Mouse (Mus musculus): ENCODE data around the gene Zwilch. TPM values are rescaled to one million over a fixed set of nuclear protein-coding genes. Genes with fewer than 3 reads are reported as not detected.
"Not testable (repeated sequence)": the region's sequence is repeated elsewhere in the genome, so short reads cannot be mapped to it uniquely, and the experiment has no call there.

Zwilch gene
- polyA plus RNA-seq, 1 experiment from 2014 or later = 26.8 TPM

- H3K4me3 ChIP-seq (ENCODE audit: low read length) = no peak overlapping the region
- H3K4me2 ChIP-seq (replicated peaks; ENCODE audit: low read depth, low read length) = no peak overlapping the region
- WGBS = 97% methylated on average over 1 of the region's 1 CpGs
- no peaks in the 10 kb centered on the region for H3K27me3 ChIP-seq (ENCODE audit: insufficient read depth, low read length)
- H3K9me3 ChIP-seq (ENCODE audit: low read length) = no peaks in the 10 kb centered on the region
- no peak overlapping the region for H3K9ac ChIP-seq (replicated peaks; ENCODE audit: low read length)
- no peak for ATAC-seq (ENCODE audit: low FRiP score, low TSS enrichment)
- no peak overlapping the region for H3K27ac ChIP-seq (ENCODE audit: low read length)
- H3K36me3 ChIP-seq (ENCODE audit: insufficient read depth, low read length) = peaks cover 42% of the 10 kb centered on the region
- H3K4me1 ChIP-seq (ENCODE audit: insufficient read depth, low read length) = no peaks in the 10 kb centered on the region
Measured at GRCm38 (mm10) chr9:64156641-64157040, 16.3 kb downstream of the Zwilch start.

GRCm38 (mm10) chr9:64139879-64140278 is 33.0 kb downstream of the Zwilch start:
- Histone ChIP-seq H3K4me1 (ENCODE audit: insufficient read depth, low read length) (no peaks in the 10 kb centered on the region), H3K27me3 (ENCODE audit: insufficient read depth, low read length) (no peaks in the 10 kb centered on the region), H3K27ac (ENCODE audit: low read length) (no peak overlapping the region), H3K4me2 (replicated peaks; ENCODE audit: low read depth, low read length) (no peak overlapping the region), H3K9me3 (ENCODE audit: low read length) (no peaks in the 10 kb centered on the region), H3K9ac (replicated peaks; ENCODE audit: low read length) (no peak overlapping the region), H3K36me3 (ENCODE audit: insufficient read depth, low read length) (peaks cover 30% of the 10 kb centered on the region; the same call in 1 of the 2 replicates), H3K4me3 (ENCODE audit: low read length) (no peak overlapping the region)
- no peak for ATAC-seq (ENCODE audit: low FRiP score, low TSS enrichment)
- 91% methylated on average over 9 of the region's 9 CpGs for WGBS

- not testable (repeated sequence) for H3K4me2 ChIP-seq (replicated peaks; ENCODE audit: low read depth, low read length); ATAC-seq (ENCODE audit: low FRiP score, low TSS enrichment); H3K27me3 ChIP-seq (ENCODE audit: insufficient read depth, low read length); H3K9ac ChIP-seq (replicated peaks; ENCODE audit: low read length); H3K27ac ChIP-seq (ENCODE audit: low read length); H3K4me1 ChIP-seq (ENCODE audit: insufficient read depth, low read length); H3K4me3 ChIP-seq (ENCODE audit: low read length); H3K9me3 ChIP-seq (ENCODE audit: low read length)
- H3K36me3 ChIP-seq (ENCODE audit: insufficient read depth, low read length) = peaks cover 30% of the 10 kb centered on the region; the same call in 1 of the 2 replicates
- 3% methylated on average over 6 of the region's 6 CpGs for WGBS
Measured at GRCm38 (mm10) chr9:64138896-64139295, 34.0 kb downstream of the Zwilch start.

- Histone ChIP-seq H3K9ac (replicated peaks; ENCODE audit: low read length) (no peak overlapping the region), H3K9me3 (ENCODE audit: low read length) (no peaks in the 10 kb centered on the region), H3K4me3 (ENCODE audit: low read length) (no peak overlapping the region), H3K4me1 (ENCODE audit: insufficient read depth, low read length) (no peaks in the 10 kb centered on the region), H3K4me2 (replicated peaks; ENCODE audit: low read depth, low read length) (no peak overlapping the region), H3K27me3 (ENCODE audit: insufficient read depth, low read length) (no peaks in the 10 kb centered on the region), H3K36me3 (ENCODE audit: insufficient read depth, low read length) (no peaks in the 10 kb centered on the region), H3K27ac (ENCODE audit: low read length) (no peak overlapping the region)
- 82% methylated on average over 6 of the region's 6 CpGs for WGBS
- no peak for ATAC-seq (ENCODE audit: low FRiP score, low TSS enrichment)
Measured at GRCm38 (mm10) chr9:64131623-64132022, 41.3 kb downstream of the Zwilch start.

GRCm38 (mm10) chr9:64126121-64126520 is 46.8 kb downstream of the Zwilch start:
- ATAC-seq (ENCODE audit: low FRiP score, low TSS enrichment) = no peak
- Histone ChIP-seq H3K4me1 (ENCODE audit: insufficient read depth, low read length) (peaks cover 7% of the 10 kb centered on the region; the same call in 1 of the 2 replicates), H3K36me3 (ENCODE audit: insufficient read depth, low read length) (no peaks in the 10 kb centered on the region), H3K27me3 (ENCODE audit: insufficient read depth, low read length) (no peaks in the 10 kb centered on the region), H3K4me2 (replicated peaks; ENCODE audit: low read depth, low read length) (0 out of 2 replicates have a peak overlapping the region, but pooled peaks have one; percentile 2), H3K27ac (ENCODE audit: low read length) (no peak overlapping the region), H3K4me3 (ENCODE audit: low read length) (no peak overlapping the region), H3K9ac (replicated peaks; ENCODE audit: low read length) (no peak overlapping the region), H3K9me3 (ENCODE audit: low read length) (no peaks in the 10 kb centered on the region)
- 43% methylated on average over 12 of the region's 12 CpGs for WGBS

- H3K27me3 ChIP-seq (ENCODE audit: insufficient read depth, low read length) = no peaks in the 10 kb centered on the region
- ATAC-seq (ENCODE audit: low FRiP score, low TSS enrichment) = peak; percentile 66
- H3K36me3 ChIP-seq (ENCODE audit: insufficient read depth, low read length) = no peaks in the 10 kb centered on the region
- H3K27ac ChIP-seq (ENCODE audit: low read length) = no peak overlapping the region
- no peak overlapping the region for H3K9ac ChIP-seq (replicated peaks; ENCODE audit: low read length)
- H3K4me2 ChIP-seq (replicated peaks; ENCODE audit: low read depth, low read length) = no peak overlapping the region
- H3K9me3 ChIP-seq (ENCODE audit: low read length) = no peaks in the 10 kb centered on the region
- H3K4me1 ChIP-seq (ENCODE audit: insufficient read depth, low read length) = peaks cover 7% of the 10 kb centered on the region; the same call in 1 of the 2 replicates
- H3K4me3 ChIP-seq (ENCODE audit: low read length) = no peak overlapping the region
- WGBS = 35% methylated on average over 3 of the region's 3 CpGs
Measured at GRCm38 (mm10) chr9:64125307-64125706, 47.6 kb downstream of the Zwilch start.

- H3K27me3 ChIP-seq (ENCODE audit: insufficient read depth, low read length); H3K9me3 ChIP-seq (ENCODE audit: low read length); H3K4me1 ChIP-seq (ENCODE audit: insufficient read depth, low read length); H3K4me2 ChIP-seq (replicated peaks; ENCODE audit: low read depth, low read length); ATAC-seq (ENCODE audit: low FRiP score, low TSS enrichment); H3K27ac ChIP-seq (ENCODE audit: low read length); H3K9ac ChIP-seq (replicated peaks; ENCODE audit: low read length); H3K36me3 ChIP-seq (ENCODE audit: insufficient read depth, low read length); H3K4me3 ChIP-seq (ENCODE audit: low read length): not testable (repeated sequence)
- 63% methylated on average over 3 of the region's 3 CpGs for WGBS
Measured at GRCm38 (mm10) chr9:64124846-64125245, 48.1 kb downstream of the Zwilch start.

GRCm38 (mm10) chr9:64122601-64123000 is 50.3 kb downstream of the Zwilch start:
- Histone ChIP-seq H3K9me3 (ENCODE audit: low read length) (no peaks in the 10 kb centered on the region), H3K27ac (ENCODE audit: low read length) (no peak overlapping the region), H3K27me3 (ENCODE audit: insufficient read depth, low read length) (no peaks in the 10 kb centered on the region), H3K36me3 (ENCODE audit: insufficient read depth, low read length) (no peaks in the 10 kb centered on the region), H3K4me1 (ENCODE audit: insufficient read depth, low read length) (peaks cover 7% of the 10 kb centered on the region; the same call in 1 of the 2 replicates), H3K4me3 (ENCODE audit: low read length) (no peak overlapping the region), H3K4me2 (replicated peaks; ENCODE audit: low read depth, low read length) (no peak overlapping the region), H3K9ac (replicated peaks; ENCODE audit: low read length) (no peak overlapping the region)
- ATAC-seq (ENCODE audit: low FRiP score, low TSS enrichment) = no peak
- 86% methylated on average over 10 of the region's 10 CpGs for WGBS

GRCm38 (mm10) chr9:64120584-64121277 is 52.2 kb downstream of the Zwilch start:
- 39% methylated on average over 11 of the region's 11 CpGs for WGBS
- no peaks in the 10 kb centered on the region for H3K36me3 ChIP-seq (ENCODE audit: insufficient read depth, low read length)
- H3K4me1 ChIP-seq (ENCODE audit: insufficient read depth, low read length) = peaks cover under 1% of the 10 kb centered on the region; the same call in 1 of the 2 replicates

GRCm38 (mm10) chr9:64119898-64120297 is 53.0 kb downstream of the Zwilch start:
- no peaks in the 10 kb centered on the region for H3K9me3 ChIP-seq (ENCODE audit: low read length)
- WGBS = 33% methylated on average over 8 of the region's 8 CpGs

More at GRCm38 (mm10) chr9:64120584-64121277, 52.2 kb downstream of the Zwilch start:
- Histone ChIP-seq H3K4me2 (replicated peaks; ENCODE audit: low read depth, low read length) (no peak overlapping the region), H3K4me3 (ENCODE audit: low read length) (no peak overlapping the region), H3K27ac (ENCODE audit: low read length) (no peak overlapping the region), H3K9ac (replicated peaks; ENCODE audit: low read length) (no peak overlapping the region), H3K9me3 (ENCODE audit: low read length) (no peaks in the 10 kb centered on the region), H3K27me3 (ENCODE audit: insufficient read depth, low read length) (no peaks in the 10 kb centered on the region)
- ATAC-seq (ENCODE audit: low FRiP score, low TSS enrichment) = 0 out of 2 replicates have a peak, but pooled peaks have one; percentile 40

More at GRCm38 (mm10) chr9:64119898-64120297, 53.0 kb downstream of the Zwilch start:
- no peak overlapping the region for H3K27ac ChIP-seq (ENCODE audit: low read length)
- no peak overlapping the region for H3K4me3 ChIP-seq (ENCODE audit: low read length)
- H3K36me3 ChIP-seq (ENCODE audit: insufficient read depth, low read length) = no peaks in the 10 kb centered on the region
- H3K27me3 ChIP-seq (ENCODE audit: insufficient read depth, low read length) = no peaks in the 10 kb centered on the region
- no peaks in the 10 kb centered on the region for H3K4me1 ChIP-seq (ENCODE audit: insufficient read depth, low read length)
- H3K9ac ChIP-seq (replicated peaks; ENCODE audit: low read length) = no peak overlapping the region
- H3K4me2 ChIP-seq (replicated peaks; ENCODE audit: low read depth, low read length) = no peak overlapping the region
- no peak for ATAC-seq (ENCODE audit: low FRiP score, low TSS enrichment)
